Mouse (Mus musculus) limb, embryonic 15.5 days (tissue): ENCODE data around the gene Golt1b. TPM values are rescaled to one million over a fixed set of nuclear protein-coding genes. Genes with fewer than 3 reads are reported as not detected.
"Not testable (repeated sequence)": the region's sequence is repeated elsewhere in the genome, so short reads cannot be mapped to it uniquely, and the experiment has no call there.

Experiments used
- ATAC-seq: fragments of 200-750 bp; cut with Nextera tagmentation; 2 replicates; pipeline ENCODE4 v1.8.0; 2017; ENCODE audit warnings: low read depth, moderate TSS enrichment; ENCODE audit not compliant: insufficient number of reproducible peaks, low FRiP score, low TSS enrichment
- H3K27ac ChIP-seq: fragments of 300-500 bp; sonication (generic); 2 replicates; pipeline ENCODE4 v1.5.1; 2015; ENCODE audit warnings: moderate library complexity, mild to moderate bottlenecking, inconsistent platforms
- H3K27me3 ChIP-seq: fragments of 300-500 bp; sonication (generic); 2 replicates; pipeline ENCODE4 v1.6.1; 2015; ENCODE audit warnings: inconsistent platforms
- H3K36me3 ChIP-seq: fragments of 300-500 bp; sonication (generic); 2 replicates; pipeline ENCODE4 v1.6.1; 2015; ENCODE audit warnings: inconsistent platforms
- H3K4me1 ChIP-seq: fragments of 300-500 bp; sonication (generic); 2 replicates; pipeline ENCODE4 v1.6.1; 2015; ENCODE audit warnings: inconsistent platforms
- H3K4me2 ChIP-seq: fragments of 300-500 bp; sonication (generic); 2 replicates; pipeline ENCODE4 v1.6.1; 2015; ENCODE audit warnings: mild to moderate bottlenecking, inconsistent platforms
- H3K4me3 ChIP-seq: fragments of 300-500 bp; sonication (generic); 2 replicates; pipeline ENCODE4 v1.5.1; 2015; ENCODE audit warnings: mild to moderate bottlenecking, inconsistent platforms
- H3K9ac ChIP-seq: fragments of 300-500 bp; sonication (generic); 2 replicates; pipeline ENCODE4 v1.6.1; 2015; ENCODE audit warnings: inconsistent platforms
- H3K9me3 ChIP-seq: fragments of 300-500 bp; sonication (generic); 2 replicates; pipeline ENCODE4 v1.6.1; 2016; ENCODE audit warnings: inconsistent platforms
- WGBS: fragments of 180-500 bp; shearing (Covaris S2); methylation state at CpG from one replicate; pipeline ENCODE4 v1.1.7; 2015; 5-methylcytosine and 5-hydroxymethylcytosine counted together
- polyA plus RNA-seq: library from polyadenylated mRNA; unstranded; fragments of >200 nt; fragmentation: Nextera tagmentation; extraction: Ambion mirVana; gene quantifications from 2 replicates; pipeline ENCODE4 v1.2.1, GENCODE M21; 2015

The Golt1b gene
- 130 and 132 TPM in 2 replicates for polyA plus RNA-seq

DNA sequence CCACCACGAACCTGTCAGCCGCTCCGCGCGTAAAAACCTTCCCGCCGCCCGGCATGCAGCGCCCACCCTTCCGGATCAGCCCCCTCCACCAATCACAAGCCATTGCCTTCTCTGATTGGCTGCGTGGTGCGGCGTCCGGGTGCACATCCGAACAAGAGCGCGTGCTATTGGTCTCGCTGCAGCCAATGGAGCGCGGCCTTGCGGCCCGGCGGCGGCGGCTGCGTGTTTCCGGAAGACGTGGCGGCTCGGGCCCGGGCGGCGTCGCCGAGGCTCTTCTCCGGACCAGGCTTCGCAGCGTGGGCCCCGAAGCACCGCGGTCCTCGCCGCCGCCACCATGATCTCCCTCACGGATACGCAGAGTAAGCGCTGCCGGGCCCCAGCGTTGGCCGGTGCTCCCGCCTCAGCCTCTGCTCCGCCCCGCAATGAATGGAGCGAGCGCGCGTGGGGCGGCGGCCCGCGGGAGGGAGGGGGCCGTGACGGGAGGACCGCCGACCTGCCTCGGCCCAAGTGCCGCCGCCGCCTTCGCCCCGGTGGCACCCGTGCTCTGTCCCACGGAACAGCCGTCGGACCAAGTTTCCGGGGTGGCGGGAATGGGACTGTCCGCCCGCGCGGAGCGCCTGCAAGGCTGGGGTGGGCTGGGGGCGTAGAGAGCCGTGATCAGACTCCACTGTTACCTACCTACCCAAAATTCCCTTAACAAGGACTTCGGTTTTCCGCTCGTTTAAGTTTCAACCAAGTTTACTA lies at the start of gene Golt1b, which contains the start of gene Recql:
Gene Golt1b (plus strand): TSS at position 211 of the 744 bp plus-strand sequence.
Gene Recql (minus strand): TSS at position 77 of the 744 bp plus-strand sequence.
- Histone ChIP-seq H3K4me1 (peaks cover 27% of the 10 kb centered on the region), H3K27me3 (no peaks in the 10 kb centered on the region), H3K9me3 (no peaks in the 10 kb centered on the region), H3K4me2 (peak within 1 kb of the TSS; percentile 67), H3K4me3 (peak within 1 kb of the TSS; percentile 96), H3K27ac (peak within 1 kb of the TSS; percentile 74), H3K9ac (peak within 1 kb of the TSS; percentile 92), H3K36me3 (no peaks in the 10 kb centered on the region)
- peak; percentile 99 for ATAC-seq
- under 1% methylated on average over 83 of the region's 87 CpGs for WGBS

DNA sequence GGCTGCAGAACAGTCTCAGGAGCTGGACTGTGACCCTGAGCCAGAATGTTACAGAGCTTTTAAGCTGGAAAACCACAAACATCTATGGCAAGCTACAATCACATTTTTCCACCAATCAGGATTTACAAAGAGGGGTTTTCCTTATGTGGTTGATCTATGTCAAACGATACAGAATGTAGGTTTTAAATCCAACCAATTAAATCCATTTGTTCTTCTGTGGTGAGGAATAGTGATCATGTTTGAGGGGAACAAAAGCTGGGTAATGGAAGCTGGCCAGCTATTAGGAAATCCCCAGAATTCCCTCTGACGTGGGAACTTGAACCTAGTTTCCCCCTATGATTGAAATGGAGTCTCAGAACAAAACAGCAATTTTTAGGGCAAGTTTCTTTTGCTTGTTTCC lies 48.1 kb upstream of the Golt1b start:
- no peaks in the 10 kb centered on the region for H3K36me3 ChIP-seq
- 48% methylated on average over 2 of the region's 2 CpGs for WGBS

DNA sequence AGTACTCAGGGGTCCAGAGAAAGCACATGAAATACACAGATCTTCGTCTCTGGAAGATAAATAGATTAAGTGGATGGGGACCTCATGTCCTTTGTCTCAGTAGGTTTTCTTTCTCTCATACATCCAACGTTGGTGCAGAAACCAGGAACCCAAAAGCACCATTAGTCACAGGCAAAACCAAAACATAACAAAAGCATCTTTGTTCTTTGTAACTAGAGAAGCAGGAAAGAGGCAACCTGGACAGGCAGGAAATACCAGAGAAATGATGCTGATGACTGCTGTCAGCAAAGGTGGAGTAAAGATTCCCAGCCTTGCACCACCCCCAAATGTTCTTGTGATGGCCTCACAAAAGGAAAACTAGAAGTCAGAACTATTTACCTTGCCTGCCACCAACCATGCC lies 47.4 kb upstream of the Golt1b start:
- no peak overlapping the region for H3K4me3 ChIP-seq
- no peak overlapping the region for H3K9ac ChIP-seq
- H3K4me1 ChIP-seq: no peaks in the 10 kb centered on the region
- no peaks in the 10 kb centered on the region for H3K9me3 ChIP-seq
- 57% methylated on average over 2 of the region's 2 CpGs for WGBS
- no peaks in the 10 kb centered on the region for H3K36me3 ChIP-seq
- no peaks in the 10 kb centered on the region for H3K27me3 ChIP-seq
- no peak overlapping the region for H3K27ac ChIP-seq
- no peak overlapping the region for H3K4me2 ChIP-seq
- ATAC-seq: no peak

More for the DNA sequence above, 48.1 kb upstream of the Golt1b start:
- H3K4me3 ChIP-seq: no peak overlapping the region
- H3K27me3 ChIP-seq: no peaks in the 10 kb centered on the region
- H3K9ac ChIP-seq: no peak overlapping the region
- ATAC-seq: no peak
- H3K27ac ChIP-seq: no peak overlapping the region
- no peaks in the 10 kb centered on the region for H3K4me1 ChIP-seq
- no peaks in the 10 kb centered on the region for H3K9me3 ChIP-seq
- no peak overlapping the region for H3K4me2 ChIP-seq

DNA sequence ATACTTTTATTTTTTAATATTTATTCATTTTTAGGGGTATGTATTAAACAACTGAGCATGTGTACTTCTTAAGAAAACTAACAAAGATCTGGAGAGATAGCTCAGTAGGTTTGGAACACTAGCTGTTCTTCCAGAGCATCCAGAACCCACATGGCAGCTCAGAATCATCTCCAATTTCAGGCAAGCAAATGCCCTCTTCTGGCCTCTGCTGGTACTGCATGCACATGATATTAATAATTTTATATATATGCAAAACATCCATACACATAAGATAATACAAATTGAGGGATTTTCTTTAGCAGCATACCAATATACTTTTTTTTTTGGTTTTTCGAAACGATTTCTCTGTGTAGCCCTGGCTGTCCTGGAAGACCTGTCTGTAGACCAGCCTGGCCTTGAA lies 43.5 kb upstream of the Golt1b start:
- Histone ChIP-seq H3K4me3 (no peak overlapping the region), H3K9ac (no peak overlapping the region), H3K9me3 (no peaks in the 10 kb centered on the region), H3K27me3 (no peaks in the 10 kb centered on the region), H3K27ac (no peak overlapping the region), H3K4me1 (no peaks in the 10 kb centered on the region), H3K36me3 (peaks cover 1% of the 10 kb centered on the region; the same call in 1 of the 2 replicates), H3K4me2 (no peak overlapping the region)
- 81% methylated on average over 2 of the region's 2 CpGs for WGBS
- no peak for ATAC-seq

DNA sequence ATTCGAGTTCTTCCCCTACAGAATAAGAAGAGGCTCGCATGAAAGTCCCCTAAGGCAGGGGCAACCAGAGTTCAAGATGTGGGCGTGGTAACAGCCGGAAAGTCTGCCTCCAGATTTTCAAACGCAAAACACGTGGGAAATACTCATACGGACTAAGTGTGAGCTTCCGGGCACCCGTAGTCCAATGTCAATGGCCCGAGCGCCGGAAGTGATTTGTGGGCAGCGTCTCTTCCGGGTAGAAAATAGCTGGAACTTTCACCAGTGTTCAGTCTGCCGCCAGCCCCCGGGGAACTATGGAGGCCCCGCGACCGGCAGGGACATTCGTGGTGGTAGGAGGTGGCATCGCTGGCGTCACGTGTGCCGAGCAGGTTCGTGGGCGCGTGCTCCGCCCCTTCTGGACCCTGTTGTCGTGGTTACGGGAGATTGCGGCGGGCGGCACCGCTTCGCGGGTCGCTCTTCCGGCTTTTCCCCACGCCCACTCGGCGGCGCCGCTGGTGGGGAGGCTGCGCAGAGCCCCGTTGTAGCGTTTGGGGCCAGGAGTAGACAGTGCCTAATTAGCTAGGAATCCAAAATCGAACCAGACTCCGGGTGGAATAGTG lies 41.5 kb upstream of the Golt1b start, which contains the start of gene Pyroxd1:
Gene Pyroxd1 (plus strand): TSS at position 215 of the 599 bp plus-strand sequence.
- under 1% methylated on average over 47 of the region's 48 CpGs for WGBS
- peak within 1 kb of the TSS; percentile 65 for H3K9ac ChIP-seq
- peak; percentile 91 for ATAC-seq
- H3K36me3 ChIP-seq: peaks cover 18% of the 10 kb centered on the region
- H3K4me2 ChIP-seq: peak within 1 kb of the TSS; percentile 49
- peak within 1 kb of the TSS; percentile 89 for H3K4me3 ChIP-seq
- no peaks in the 10 kb centered on the region for H3K9me3 ChIP-seq
- peak within 1 kb of the TSS; percentile 88 for H3K27ac ChIP-seq
- H3K27me3 ChIP-seq: no peaks in the 10 kb centered on the region
- H3K4me1 ChIP-seq: no peaks in the 10 kb centered on the region

DNA sequence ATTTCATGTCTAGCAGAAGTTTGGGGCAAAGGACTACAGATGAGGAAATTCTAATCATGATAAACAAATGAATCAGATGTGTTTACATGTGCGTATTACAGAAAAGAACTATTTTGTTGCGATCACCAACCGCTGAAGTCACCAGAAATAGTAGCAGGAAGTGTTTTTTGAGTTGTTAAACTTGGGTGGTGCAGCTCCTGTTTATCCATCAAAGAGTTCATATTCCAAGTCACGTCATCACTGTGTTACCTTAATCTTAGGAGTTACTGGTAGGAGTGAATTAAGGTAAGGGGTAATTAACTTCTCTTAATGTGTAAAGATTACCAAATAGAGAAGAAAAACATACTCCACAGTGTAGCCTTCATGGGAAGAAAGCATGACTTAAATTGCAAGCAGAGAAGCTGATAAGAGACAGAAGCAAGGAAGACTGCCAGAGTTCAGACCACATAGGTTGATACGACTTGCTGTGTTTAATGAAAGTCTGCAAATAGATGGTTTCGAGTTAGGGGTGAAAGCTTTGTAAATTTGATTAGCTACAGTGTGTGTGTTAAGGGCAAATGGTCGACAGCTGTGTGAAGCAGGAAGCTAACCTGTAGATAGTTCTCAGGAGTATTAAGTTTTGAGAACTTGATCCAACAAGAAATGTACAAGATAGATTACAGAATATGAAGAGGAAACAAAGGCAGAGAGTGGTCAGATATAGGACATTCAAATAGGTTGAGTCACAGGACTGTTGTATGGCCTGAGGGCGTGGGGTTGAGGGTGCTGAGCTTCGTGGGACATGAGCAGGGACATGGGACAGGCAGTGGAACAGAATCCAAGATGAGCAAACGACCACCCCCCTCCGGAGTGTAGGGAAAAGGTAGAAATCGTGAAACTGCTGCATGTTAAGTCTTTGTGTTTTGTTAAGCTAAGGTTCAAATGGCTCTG lies 40.6 kb upstream of the Golt1b start:
- ATAC-seq: no peak
- Histone ChIP-seq H3K27me3 (no peaks in the 10 kb centered on the region), H3K4me2 (peak overlapping the region; percentile 49), H3K9ac (peak overlapping the region; percentile 65; the same call in 1 of the 2 replicates), H3K27ac (peak overlapping the region; percentile 88; the same call in 1 of the 2 replicates), H3K4me3 (peak overlapping the region; percentile 89), H3K4me1 (no peaks in the 10 kb centered on the region), H3K36me3 (peaks cover 26% of the 10 kb centered on the region), H3K9me3 (no peaks in the 10 kb centered on the region)
- 42% methylated on average over 12 of the region's 12 CpGs for WGBS

DNA sequence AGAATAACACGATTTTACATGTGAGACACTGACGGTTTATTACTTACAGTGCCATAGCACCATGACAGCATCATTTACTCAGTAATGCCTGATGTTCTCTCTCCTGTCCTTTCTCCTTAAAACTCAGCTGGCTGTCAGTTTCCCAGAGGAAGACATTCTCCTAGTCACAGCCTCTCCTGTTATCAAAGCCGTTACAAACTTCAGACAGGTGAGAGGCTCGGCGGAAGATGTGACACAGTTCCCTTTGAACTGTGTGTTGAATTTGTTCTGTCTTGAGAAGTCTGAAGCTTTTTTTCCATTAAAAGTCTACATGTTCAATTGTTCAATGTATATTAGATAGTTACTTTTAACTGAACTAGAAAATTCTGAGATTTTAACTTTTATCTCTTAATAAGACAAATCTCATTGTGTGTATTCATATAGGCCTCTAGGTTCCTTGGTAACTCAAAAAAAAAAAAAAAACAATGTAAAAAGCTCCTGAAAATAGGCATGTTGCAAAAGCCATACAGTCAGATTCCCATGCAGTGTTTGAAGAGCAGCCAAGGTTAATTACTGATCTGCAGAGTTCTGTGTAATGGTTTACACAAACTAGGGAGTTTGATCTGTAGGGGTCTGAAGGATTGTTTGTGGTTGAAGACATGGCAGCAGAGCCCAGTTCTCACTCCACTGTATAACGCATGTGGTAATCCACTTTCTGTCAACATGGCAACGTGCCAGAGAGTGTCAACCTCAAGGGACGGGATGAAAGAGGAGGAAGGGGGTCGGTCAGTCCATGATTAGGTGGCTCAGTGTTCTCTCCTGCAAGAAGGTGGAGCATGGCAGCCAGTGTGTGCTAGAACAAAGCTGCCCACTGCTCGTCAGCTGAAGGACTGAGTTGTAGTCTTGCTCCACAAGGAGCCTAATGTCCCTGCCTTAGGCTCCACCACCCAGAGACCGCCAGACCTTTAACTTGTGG lies 39.3 kb upstream of the Golt1b start:
- H3K36me3 ChIP-seq: peaks cover 36% of the 10 kb centered on the region
- H3K27me3 ChIP-seq: no peaks in the 10 kb centered on the region
- H3K4me2 ChIP-seq: no peak overlapping the region
- no peak overlapping the region for H3K27ac ChIP-seq
- ATAC-seq: no peak
- H3K9ac ChIP-seq: no peak overlapping the region
- H3K9me3 ChIP-seq: no peaks in the 10 kb centered on the region
- no peaks in the 10 kb centered on the region for H3K4me1 ChIP-seq
- no peak overlapping the region for H3K4me3 ChIP-seq
- 79% methylated on average over 11 of the region's 11 CpGs for WGBS

DNA sequence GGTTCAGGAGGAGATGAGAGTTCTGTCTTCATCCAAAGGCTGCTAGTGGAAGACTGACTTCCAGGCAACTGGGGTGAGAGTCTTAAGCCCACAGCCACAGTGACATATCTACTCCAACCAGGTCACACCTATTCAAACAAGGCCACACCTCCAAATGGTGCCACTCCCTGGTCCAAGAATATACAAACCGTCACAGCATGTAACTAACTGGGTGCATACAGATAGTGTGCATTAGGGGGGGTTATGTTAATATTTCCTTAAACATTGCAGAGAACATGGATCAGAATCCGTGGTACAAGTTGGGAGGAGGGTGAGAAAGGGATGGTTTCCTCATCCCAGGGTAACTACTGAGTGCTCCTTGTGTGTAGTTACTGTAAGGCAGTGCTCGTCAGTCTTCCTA lies 34.9 kb upstream of the Golt1b start:
- H3K36me3 ChIP-seq: peaks cover 65% of the 10 kb centered on the region
- H3K4me3 ChIP-seq, ATAC-seq, H3K27ac ChIP-seq, H3K4me1 ChIP-seq, H3K9me3 ChIP-seq, H3K9ac ChIP-seq, H3K27me3 ChIP-seq, H3K4me2 ChIP-seq: not testable (repeated sequence)
- WGBS: 88% methylated on average over 3 of the region's 3 CpGs

DNA sequence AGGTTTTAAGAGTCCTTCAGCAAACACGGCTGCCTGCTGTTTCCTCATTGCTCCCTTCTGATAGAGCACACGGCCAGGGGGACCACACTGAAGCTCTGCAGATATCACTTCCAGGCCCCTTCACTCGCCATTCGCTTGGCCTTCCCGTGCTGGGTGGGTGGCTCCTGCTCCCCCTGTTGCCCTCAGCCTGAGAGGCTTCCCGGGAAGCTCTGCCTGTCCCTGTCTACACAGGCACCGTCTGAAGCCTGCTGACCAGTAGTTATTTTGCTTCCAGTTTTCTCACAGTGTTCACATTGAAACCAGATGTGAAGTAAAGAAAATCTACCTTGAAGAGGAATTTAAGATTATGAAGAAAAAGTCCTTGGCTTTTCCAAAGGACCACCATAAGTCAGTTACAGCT lies 29.9 kb upstream of the Golt1b start:
- no peaks in the 10 kb centered on the region for H3K27me3 ChIP-seq
- 57% methylated on average over 7 of the region's 7 CpGs for WGBS
- no peaks in the 10 kb centered on the region for H3K4me1 ChIP-seq
- H3K9me3 ChIP-seq: no peaks in the 10 kb centered on the region
- H3K9ac ChIP-seq: no peak overlapping the region
- H3K27ac ChIP-seq: no peak overlapping the region
- H3K36me3 ChIP-seq: peaks cover 73% of the 10 kb centered on the region
- no peak overlapping the region for H3K4me2 ChIP-seq
- no peak overlapping the region for H3K4me3 ChIP-seq
- ATAC-seq: no peak

DNA sequence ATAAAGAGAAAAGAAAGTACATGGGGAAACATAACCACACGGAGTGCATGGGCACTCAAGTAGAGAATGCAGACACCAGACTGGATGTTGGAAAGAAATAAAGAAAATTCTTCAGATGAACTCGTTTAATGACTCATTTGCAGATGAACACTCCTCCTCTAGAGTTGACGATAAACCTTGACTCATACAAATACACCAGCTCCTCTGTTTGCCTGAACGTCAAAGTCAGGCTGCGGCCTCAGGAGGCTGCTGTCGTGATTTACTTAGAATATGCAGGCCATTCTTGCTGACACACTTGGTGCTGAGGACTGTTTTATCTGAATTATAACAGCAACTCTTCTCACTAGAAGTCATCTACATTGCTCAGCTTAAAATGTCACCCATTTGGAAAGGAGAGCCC lies 25.0 kb upstream of the Golt1b start:
- H3K9me3 ChIP-seq: no peaks in the 10 kb centered on the region
- H3K27ac ChIP-seq: no peak overlapping the region
- H3K36me3 ChIP-seq: peaks cover 71% of the 10 kb centered on the region
- H3K9ac ChIP-seq: no peak overlapping the region
- no peak overlapping the region for H3K4me3 ChIP-seq
- no peak for ATAC-seq
- H3K4me1 ChIP-seq: no peaks in the 10 kb centered on the region
- no peak overlapping the region for H3K4me2 ChIP-seq
- 92% methylated on average over 6 of the region's 6 CpGs for WGBS
- H3K27me3 ChIP-seq: no peaks in the 10 kb centered on the region
